Mouse (Mus musculus): Measurements from ENCODE around the gene Tmem235. TPM values are rescaled to one million over a fixed set of nuclear protein-coding genes. Genes with fewer than 3 reads are reported as not detected.

Tmem235 gene
- polyA plus RNA-seq, 2 experiments = not detected

- 60% methylated on average over 8 of the region's 8 CpGs for WGBS
- Histone ChIP-seq H3K4me1 (ENCODE audit: control insufficient read depth, insufficient read depth, low read length) (peaks cover 14% of the 10 kb centered on the region), H3K27ac (replicated peaks; ENCODE audit: low read depth, low read length) (no peak overlapping the region), H3K27me3 (ENCODE audit: control insufficient read depth, insufficient read depth, low read length) (no peaks in the 10 kb centered on the region), H3K9me3 (ENCODE audit: control insufficient read depth, low read length) (no peaks in the 10 kb centered on the region), H3K9ac (ENCODE audit: low read depth, low read length, severe bottlenecking) (no peak overlapping the region), H3K4me2 (replicated peaks; ENCODE audit: low read depth, low read length, severe bottlenecking) (no peak overlapping the region), H3K36me3 (ENCODE audit: control insufficient read depth, insufficient read depth, low read length) (peaks cover 82% of the 10 kb centered on the region), H3K4me3 (replicated peaks; ENCODE audit: low read length) (no peak overlapping the region)
- ATAC-seq (ENCODE audit: low FRiP score, low read depth) (no peak), DNase-seq (ENCODE audit: low spot score) (no peak)
- TF ChIP-seq POLR2A (IDR thresholded peaks at IDR 0.05; ENCODE audit: borderline replicate concordance, extremely low read depth, insufficient read depth, insufficient read length) = no peak
Measured at GRCm38 (mm10) chr11:117819095-117819494, 41.5 kb upstream of the Tmem235 start.

GRCm38 (mm10) chr11:117820173-117820572, 40.4 kb upstream of the Tmem235 start:
- Histone ChIP-seq H3K9me3 (ENCODE audit: control insufficient read depth, low read length) (no peaks in the 10 kb centered on the region), H3K4me3 (replicated peaks; ENCODE audit: low read length) (no peak overlapping the region), H3K4me1 (ENCODE audit: control insufficient read depth, insufficient read depth, low read length) (peaks cover 22% of the 10 kb centered on the region), H3K27ac (replicated peaks; ENCODE audit: low read depth, low read length) (no peak overlapping the region), H3K4me2 (replicated peaks; ENCODE audit: low read depth, low read length, severe bottlenecking) (no peak overlapping the region), H3K36me3 (ENCODE audit: control insufficient read depth, insufficient read depth, low read length) (peaks cover 71% of the 10 kb centered on the region), H3K27me3 (ENCODE audit: control insufficient read depth, insufficient read depth, low read length) (no peaks in the 10 kb centered on the region), H3K9ac (ENCODE audit: low read depth, low read length, severe bottlenecking) (no peak overlapping the region)
- no peak for TF ChIP-seq POLR2A (IDR thresholded peaks at IDR 0.05; ENCODE audit: borderline replicate concordance, extremely low read depth, insufficient read depth, insufficient read length)
- ATAC-seq (ENCODE audit: low FRiP score, low read depth) = no peak
- no peak for DNase-seq (ENCODE audit: low spot score)
- 97% methylated on average over 7 of the region's 7 CpGs for WGBS

GRCm38 (mm10) chr11:117821868-117822267, 38.7 kb upstream of the Tmem235 start:
- Histone ChIP-seq H3K4me3 (replicated peaks; ENCODE audit: low read length) (no peak overlapping the region), H3K9me3 (ENCODE audit: control insufficient read depth, low read length) (no peaks in the 10 kb centered on the region), H3K4me1 (ENCODE audit: control insufficient read depth, insufficient read depth, low read length) (peaks cover 29% of the 10 kb centered on the region), H3K4me2 (replicated peaks; ENCODE audit: low read depth, low read length, severe bottlenecking) (no peak overlapping the region), H3K27ac (replicated peaks; ENCODE audit: low read depth, low read length) (no peak overlapping the region), H3K27me3 (ENCODE audit: control insufficient read depth, insufficient read depth, low read length) (no peaks in the 10 kb centered on the region), H3K36me3 (ENCODE audit: control insufficient read depth, insufficient read depth, low read length) (peaks cover 59% of the 10 kb centered on the region), H3K9ac (ENCODE audit: low read depth, low read length, severe bottlenecking) (no peak overlapping the region)
- DNase-seq (ENCODE audit: low spot score) (no peak), ATAC-seq (ENCODE audit: low FRiP score, low read depth) (no peak)
- WGBS = 90% methylated on average over 9 of the region's 9 CpGs
- TF ChIP-seq POLR2A (IDR thresholded peaks at IDR 0.05; ENCODE audit: borderline replicate concordance, extremely low read depth, insufficient read depth, insufficient read length) = no peak

DNA sequence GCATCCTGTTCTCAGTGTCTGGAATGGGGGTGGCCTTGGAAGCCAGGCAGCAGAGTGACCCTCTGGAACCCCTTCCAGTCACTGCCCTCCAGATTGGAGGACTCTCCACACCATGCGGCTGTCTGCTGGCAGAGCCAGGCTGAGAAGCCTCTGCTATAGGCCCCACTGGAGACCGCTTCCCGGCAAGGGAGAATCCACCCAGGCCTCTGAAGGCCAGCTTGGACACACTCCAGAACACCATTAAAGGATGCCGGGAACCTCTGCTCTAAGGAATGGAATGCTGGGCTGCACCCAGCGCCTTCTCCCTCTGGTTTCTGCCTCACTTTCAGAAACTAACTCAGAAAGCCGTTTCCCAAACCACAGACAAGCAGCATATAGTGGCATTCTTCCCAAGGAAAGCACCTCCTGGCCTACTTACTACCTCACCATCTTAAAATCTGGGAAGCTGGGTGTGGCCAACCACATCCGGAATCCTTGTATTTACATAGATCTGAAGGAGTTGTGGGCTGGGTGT, 37.8 kb upstream of the Tmem235 start:
- H3K36me3 ChIP-seq (ENCODE audit: control insufficient read depth, insufficient read depth, low read length) = peaks cover 50% of the 10 kb centered on the region
- no peak overlapping the region for H3K9ac ChIP-seq (ENCODE audit: low read depth, low read length, severe bottlenecking)
- peak overlapping the region; percentile 48; the same call in 1 of the 2 replicates for H3K27ac ChIP-seq (replicated peaks; ENCODE audit: low read depth, low read length)
- no peak for TF ChIP-seq POLR2A (IDR thresholded peaks at IDR 0.05; ENCODE audit: borderline replicate concordance, extremely low read depth, insufficient read depth, insufficient read length)
- WGBS = 67% methylated on average over 7 of the region's 7 CpGs
- H3K4me3 ChIP-seq (replicated peaks; ENCODE audit: low read length) = no peak overlapping the region
- H3K9me3 ChIP-seq (ENCODE audit: control insufficient read depth, low read length) = no peaks in the 10 kb centered on the region
- DNase-seq (ENCODE audit: low spot score) = no peak
- no peak for ATAC-seq (ENCODE audit: low FRiP score, low read depth)
- H3K4me1 ChIP-seq (ENCODE audit: control insufficient read depth, insufficient read depth, low read length) = peaks cover 35% of the 10 kb centered on the region
- H3K27me3 ChIP-seq (ENCODE audit: control insufficient read depth, insufficient read depth, low read length) = no peaks in the 10 kb centered on the region
- no peak overlapping the region for H3K4me2 ChIP-seq (replicated peaks; ENCODE audit: low read depth, low read length, severe bottlenecking)

DNA sequence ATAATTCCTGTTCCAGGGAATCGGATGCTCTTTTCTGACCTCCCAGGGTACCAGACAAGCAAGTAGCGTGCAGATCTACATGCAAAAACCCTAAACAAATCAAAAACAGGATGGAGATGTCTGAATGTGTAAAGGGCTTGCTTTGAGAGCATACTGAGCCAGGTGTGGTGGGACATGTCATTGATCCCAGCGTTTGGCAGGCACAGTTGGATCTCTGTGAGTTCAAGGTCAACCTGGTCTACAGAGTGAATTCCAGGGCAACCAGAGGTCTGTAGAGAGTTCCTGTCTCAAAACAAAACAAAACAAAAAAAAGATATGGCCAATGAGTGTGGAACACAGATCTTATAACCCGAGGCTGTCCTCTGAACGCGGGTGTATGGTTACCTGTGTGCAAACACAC, 37.1 kb upstream of the Tmem235 start:
- DNase-seq (ENCODE audit: low spot score) = no peak
- Histone ChIP-seq H3K27ac (replicated peaks; ENCODE audit: low read depth, low read length) (no peak overlapping the region), H3K4me2 (replicated peaks; ENCODE audit: low read depth, low read length, severe bottlenecking) (no peak overlapping the region), H3K36me3 (ENCODE audit: control insufficient read depth, insufficient read depth, low read length) (peaks cover 44% of the 10 kb centered on the region), H3K27me3 (ENCODE audit: control insufficient read depth, insufficient read depth, low read length) (no peaks in the 10 kb centered on the region), H3K4me3 (replicated peaks; ENCODE audit: low read length) (no peak overlapping the region), H3K9me3 (ENCODE audit: control insufficient read depth, low read length) (no peaks in the 10 kb centered on the region), H3K9ac (ENCODE audit: low read depth, low read length, severe bottlenecking) (no peak overlapping the region), H3K4me1 (ENCODE audit: control insufficient read depth, insufficient read depth, low read length) (peaks cover 41% of the 10 kb centered on the region)
- WGBS = 93% methylated on average over 6 of the region's 6 CpGs
- no peak for TF ChIP-seq POLR2A (IDR thresholded peaks at IDR 0.05; ENCODE audit: borderline replicate concordance, extremely low read depth, insufficient read depth, insufficient read length)
- ATAC-seq (ENCODE audit: low FRiP score, low read depth) = no peak
